Mouse (Mus musculus): ENCODE measurements around the gene Chd3.

DNA sequence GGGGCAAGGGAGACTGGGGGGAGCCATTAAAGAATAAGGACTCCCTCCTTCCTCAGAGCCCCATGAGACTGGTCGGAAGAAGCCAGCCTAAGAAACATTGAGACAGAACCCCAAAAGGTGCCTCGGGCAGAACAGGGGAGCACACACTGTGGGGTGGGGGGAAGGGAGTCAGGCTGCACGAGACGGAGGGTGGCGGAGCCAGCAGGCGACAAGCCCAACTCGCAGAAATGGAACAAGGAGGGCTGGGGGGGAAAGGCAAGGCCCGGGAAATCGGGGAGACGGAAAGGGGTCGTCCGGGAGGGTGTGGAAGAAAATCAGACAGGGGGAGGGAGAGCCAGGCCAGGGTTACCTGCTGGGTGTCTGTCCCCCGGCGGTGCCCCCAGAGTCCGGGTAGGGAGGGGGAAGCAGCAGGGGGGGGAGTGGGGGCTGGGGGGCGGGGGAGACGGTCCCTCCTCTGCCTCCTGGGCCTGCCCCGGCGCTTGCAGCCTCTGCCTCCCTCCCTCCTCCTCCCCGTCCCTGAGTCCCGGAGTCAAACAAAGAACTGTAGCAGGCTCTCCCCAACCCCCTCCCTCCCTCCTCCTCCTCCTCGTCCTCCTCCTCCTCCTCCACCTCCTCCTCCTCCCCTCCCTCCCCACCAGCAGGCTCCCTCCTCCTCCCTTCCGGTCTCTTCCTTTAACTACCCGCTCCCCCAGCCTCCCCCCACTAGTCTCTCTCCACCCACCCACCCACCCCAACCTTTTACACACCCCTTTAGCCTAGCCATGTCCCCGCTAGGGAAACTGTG is 46.7 kb upstream of the Chd3 start:
- TF ChIP-seq CTCF (IDR thresholded peaks at IDR 0.05; ENCODE audit: low read depth, low read length) = no peak
- no peak for TF ChIP-seq TAL1 (conservative IDR thresholded peaks at IDR 0.05; ENCODE audit: low read depth, low read length)
- no peak for TF ChIP-seq GATA1 (IDR thresholded peaks at IDR 0.05; ENCODE audit: borderline replicate concordance, low read length)
- no peak for TF ChIP-seq POLR2AphosphoS5 (IDR thresholded peaks at IDR 0.05; ENCODE audit: insufficient replicate concordance, low read depth, low read length)
- TF ChIP-seq GATA2 (IDR thresholded peaks at IDR 0.05; ENCODE audit: borderline replicate concordance, low read depth, low read length) = no peak
